Mouse (Mus musculus): ENCODE measurements around the gene Gm5767. TPM values are rescaled to one million over a fixed set of nuclear protein-coding genes. Genes with fewer than 3 reads are reported as not detected.

Gm5767 gene
- polyA plus RNA-seq, 1 experiment: not detected

- WGBS: 73% methylated on average over 2 of the region's 2 CpGs
- Histone ChIP-seq H3K4me3 (replicated peaks; ENCODE audit: insufficient read depth, low read depth, low read length) (no peak overlapping the region), H3K4me1 (ENCODE audit: control insufficient read depth, insufficient read depth, low read length) (no peaks in the 10 kb centered on the region; the same call in 1 of the 2 replicates), H3K27ac (ENCODE audit: insufficient read depth, low read length) (no peak overlapping the region), H3K27me3 (ENCODE audit: control insufficient read depth, insufficient read depth, low read length) (no peaks in the 10 kb centered on the region)
- TF ChIP-seq POLR2A (IDR thresholded peaks at IDR 0.05; ENCODE audit: borderline replicate concordance, insufficient read depth, low read length) (no peak), CTCF (IDR thresholded peaks at IDR 0.05; ENCODE audit: borderline replicate concordance, insufficient read depth, low read depth, low read length) (no peak)
- DNase-seq: no peak
These were observed 4.3 kb upstream of the Gm5767 start for GRCm38 (mm10) chr16:8676228-8676627.

GRCm38 (mm10) chr16:8676800-8677199, 3.8 kb upstream of the Gm5767 start:
- DNase-seq: peak in 1 of 2 experiments; percentile 47
- TF ChIP-seq CTCF (IDR thresholded peaks at IDR 0.05; ENCODE audit: borderline replicate concordance, insufficient read depth, low read depth, low read length): peak; percentile 82
- no peak for TF ChIP-seq POLR2A (IDR thresholded peaks at IDR 0.05; ENCODE audit: borderline replicate concordance, insufficient read depth, low read length)
- 56% methylated on average over 4 of the region's 4 CpGs for WGBS
- no peaks in the 10 kb centered on the region; the same call in 1 of the 2 replicates for H3K4me1 ChIP-seq (ENCODE audit: control insufficient read depth, insufficient read depth, low read length)
- no peaks in the 10 kb centered on the region for H3K27me3 ChIP-seq (ENCODE audit: control insufficient read depth, insufficient read depth, low read length)
- no peak overlapping the region for H3K27ac ChIP-seq (ENCODE audit: insufficient read depth, low read length)
- H3K4me3 ChIP-seq (replicated peaks; ENCODE audit: insufficient read depth, low read depth, low read length): no peak overlapping the region

GRCm38 (mm10) chr16:8678035-8678434, 2.5 kb upstream of the Gm5767 start:
- Histone ChIP-seq H3K27me3 (ENCODE audit: control insufficient read depth, insufficient read depth, low read length) (no peaks in the 10 kb centered on the region), H3K4me1 (ENCODE audit: control insufficient read depth, insufficient read depth, low read length) (no peaks in the 10 kb centered on the region; the same call in 1 of the 2 replicates), H3K27ac (ENCODE audit: insufficient read depth, low read length) (no peak overlapping the region), H3K4me3 (replicated peaks; ENCODE audit: insufficient read depth, low read depth, low read length) (no peak overlapping the region)
- TF ChIP-seq CTCF (IDR thresholded peaks at IDR 0.05; ENCODE audit: borderline replicate concordance, insufficient read depth, low read depth, low read length) (no peak), POLR2A (IDR thresholded peaks at IDR 0.05; ENCODE audit: borderline replicate concordance, insufficient read depth, low read length) (no peak)
- DNase-seq: no peak
- 32% methylated on average over 5 of the region's 5 CpGs for WGBS

- 60% methylated on average over 4 of the region's 4 CpGs for WGBS
- H3K27ac ChIP-seq (ENCODE audit: insufficient read depth, low read length): no peak overlapping the region
- H3K4me1 ChIP-seq (ENCODE audit: control insufficient read depth, insufficient read depth, low read length): peaks cover 3% of the 10 kb centered on the region; the same call in 1 of the 2 replicates
- H3K4me3 ChIP-seq (replicated peaks; ENCODE audit: insufficient read depth, low read depth, low read length): no peak overlapping the region
- no peaks in the 10 kb centered on the region for H3K27me3 ChIP-seq (ENCODE audit: control insufficient read depth, insufficient read depth, low read length)
- no peak for TF ChIP-seq CTCF (IDR thresholded peaks at IDR 0.05; ENCODE audit: borderline replicate concordance, insufficient read depth, low read depth, low read length)
- no peak for TF ChIP-seq POLR2A (IDR thresholded peaks at IDR 0.05; ENCODE audit: borderline replicate concordance, insufficient read depth, low read length)
- DNase-seq: no peak
These were observed 1.9 kb upstream of the Gm5767 start for GRCm38 (mm10) chr16:8678676-8679075.

GRCm38 (mm10) chr16:8679780-8680179, 790 bp upstream of the Gm5767 start:
- TF ChIP-seq POLR2A (IDR thresholded peaks at IDR 0.05; ENCODE audit: borderline replicate concordance, insufficient read depth, low read length): no peak
- TF ChIP-seq CTCF (IDR thresholded peaks at IDR 0.05; ENCODE audit: borderline replicate concordance, insufficient read depth, low read depth, low read length): no peak
- no peak overlapping the region for H3K4me3 ChIP-seq (replicated peaks; ENCODE audit: insufficient read depth, low read depth, low read length)
- DNase-seq: no peak
- no peaks in the 10 kb centered on the region for H3K27me3 ChIP-seq (ENCODE audit: control insufficient read depth, insufficient read depth, low read length)
- 68% methylated on average over 3 of the region's 3 CpGs for WGBS
- peaks cover 14% of the 10 kb centered on the region for H3K4me1 ChIP-seq (ENCODE audit: control insufficient read depth, insufficient read depth, low read length)
- H3K27ac ChIP-seq (ENCODE audit: insufficient read depth, low read length): no peak overlapping the region

GRCm38 (mm10) chr16:8685087-8685486, 4.5 kb downstream of the Gm5767 start:
- H3K27ac ChIP-seq (ENCODE audit: insufficient read depth, low read length): no peak overlapping the region
- no peak for TF ChIP-seq CTCF (IDR thresholded peaks at IDR 0.05; ENCODE audit: borderline replicate concordance, insufficient read depth, low read depth, low read length)
- no peak for TF ChIP-seq POLR2A (IDR thresholded peaks at IDR 0.05; ENCODE audit: borderline replicate concordance, insufficient read depth, low read length)
- peaks cover 37% of the 10 kb centered on the region for H3K4me1 ChIP-seq (ENCODE audit: control insufficient read depth, insufficient read depth, low read length)
- WGBS: 7% methylated on average over 4 of the region's 4 CpGs
- peak; percentile 75 to 88 for DNase-seq
- H3K4me3 ChIP-seq (replicated peaks; ENCODE audit: insufficient read depth, low read depth, low read length): no peak overlapping the region
- H3K27me3 ChIP-seq (ENCODE audit: control insufficient read depth, insufficient read depth, low read length): no peaks in the 10 kb centered on the region

GRCm38 (mm10) chr16:8686121-8686870, 5.7 kb downstream of the Gm5767 start:
- Histone ChIP-seq H3K4me3 (replicated peaks; ENCODE audit: insufficient read depth, low read depth, low read length) (no peak overlapping the region), H3K4me1 (ENCODE audit: control insufficient read depth, insufficient read depth, low read length) (peaks cover 46% of the 10 kb centered on the region), H3K27ac (ENCODE audit: insufficient read depth, low read length) (no peak overlapping the region), H3K27me3 (ENCODE audit: control insufficient read depth, insufficient read depth, low read length) (no peaks in the 10 kb centered on the region)
- peak; percentile 91 for TF ChIP-seq CTCF (IDR thresholded peaks at IDR 0.05; ENCODE audit: borderline replicate concordance, insufficient read depth, low read depth, low read length)
- no peak for TF ChIP-seq POLR2A (IDR thresholded peaks at IDR 0.05; ENCODE audit: borderline replicate concordance, insufficient read depth, low read length)
- DNase-seq: peak; percentile 74 to 76
- WGBS: 48% methylated on average over 7 of the region's 7 CpGs

All from cerebellum, adult 2 months (tissue).